Mouse (Mus musculus) kidney, adult 11 months (tissue): ENCODE data around the gene Msantd1.

Experiments used
- DNase-seq: peaks from one replicate; pipeline ENCODE4 v3.0.0; 2022

The Msantd1 gene

DNA sequence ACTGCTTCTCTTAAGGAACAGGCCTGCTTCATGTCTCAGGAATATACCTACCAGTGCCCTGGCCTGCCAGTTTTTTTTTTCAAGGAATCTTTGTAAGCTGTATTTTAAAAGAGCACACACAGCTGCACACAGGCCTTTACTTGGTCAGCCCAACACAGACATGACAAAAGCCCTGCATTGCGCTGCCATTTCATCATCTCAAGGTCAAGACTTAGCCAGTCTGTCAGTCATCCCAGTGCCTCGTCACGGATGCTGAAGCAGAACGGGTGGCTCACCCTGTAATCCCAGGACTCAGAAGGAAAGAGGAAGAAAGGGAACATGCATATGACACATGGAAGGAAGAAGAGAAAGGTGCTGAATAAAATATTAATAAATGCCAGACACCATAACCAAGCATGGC lies 19.8 kb downstream of the Msantd1 start:
- no peak for DNase-seq

DNA sequence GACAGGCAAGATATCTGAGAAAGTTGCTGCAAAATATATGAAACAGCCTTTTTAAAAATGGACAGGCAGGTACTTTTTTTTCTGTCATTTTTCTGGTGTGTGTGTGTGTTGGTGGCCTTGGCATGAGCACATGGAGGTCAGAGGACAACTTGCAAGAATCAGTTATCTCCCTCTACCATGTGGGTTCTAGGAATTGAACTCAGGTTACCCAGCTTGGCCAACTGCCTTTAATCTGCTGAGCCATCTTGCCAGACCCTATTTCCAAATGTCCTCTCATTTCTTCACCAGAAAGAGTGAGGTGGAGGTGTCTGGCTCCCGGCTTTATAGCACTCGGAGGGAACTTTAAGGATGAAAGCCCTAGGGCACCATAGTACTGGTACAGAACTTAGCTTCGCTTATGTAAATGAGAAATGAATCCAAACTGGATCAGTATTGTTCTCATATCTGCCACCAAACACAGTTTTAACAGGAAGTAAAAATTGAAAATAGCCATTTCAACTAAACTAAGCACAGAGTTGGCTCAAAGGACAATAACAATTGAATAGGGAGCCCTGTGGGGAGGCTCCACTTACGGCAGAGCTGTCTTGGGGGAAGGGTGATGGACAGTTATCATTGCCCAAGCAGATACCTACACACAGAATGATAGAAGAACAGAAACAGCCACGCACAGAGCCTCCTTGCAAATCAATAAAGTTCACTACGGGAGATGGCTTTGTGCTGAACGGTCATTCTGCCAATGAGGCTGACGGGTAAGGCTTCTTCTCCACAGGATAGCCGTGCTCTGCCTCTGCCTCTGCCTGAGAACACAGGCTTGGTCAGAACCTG lies 22.6 kb downstream of the Msantd1 start:
- DNase-seq: no peak

DNA sequence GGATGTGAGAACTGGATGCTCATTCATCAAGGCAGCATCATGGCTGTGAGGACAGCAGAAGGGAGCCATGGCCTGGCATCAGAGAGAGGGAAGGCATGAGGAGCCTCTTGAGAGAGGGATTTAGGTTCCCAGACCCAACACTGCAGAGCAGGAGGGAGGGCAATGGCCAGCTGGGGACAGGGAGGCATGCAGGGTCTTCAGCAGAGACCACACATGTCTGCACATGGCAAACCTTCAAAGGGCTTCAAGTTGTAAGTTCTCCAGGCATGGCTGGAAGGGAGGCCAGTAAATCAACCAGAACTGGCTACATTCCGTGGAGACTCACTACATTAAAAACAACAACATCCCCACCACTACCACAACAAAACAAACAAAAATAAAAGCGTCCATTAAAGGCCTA lies 23.3 kb downstream of the Msantd1 start:
- no peak for DNase-seq

DNA sequence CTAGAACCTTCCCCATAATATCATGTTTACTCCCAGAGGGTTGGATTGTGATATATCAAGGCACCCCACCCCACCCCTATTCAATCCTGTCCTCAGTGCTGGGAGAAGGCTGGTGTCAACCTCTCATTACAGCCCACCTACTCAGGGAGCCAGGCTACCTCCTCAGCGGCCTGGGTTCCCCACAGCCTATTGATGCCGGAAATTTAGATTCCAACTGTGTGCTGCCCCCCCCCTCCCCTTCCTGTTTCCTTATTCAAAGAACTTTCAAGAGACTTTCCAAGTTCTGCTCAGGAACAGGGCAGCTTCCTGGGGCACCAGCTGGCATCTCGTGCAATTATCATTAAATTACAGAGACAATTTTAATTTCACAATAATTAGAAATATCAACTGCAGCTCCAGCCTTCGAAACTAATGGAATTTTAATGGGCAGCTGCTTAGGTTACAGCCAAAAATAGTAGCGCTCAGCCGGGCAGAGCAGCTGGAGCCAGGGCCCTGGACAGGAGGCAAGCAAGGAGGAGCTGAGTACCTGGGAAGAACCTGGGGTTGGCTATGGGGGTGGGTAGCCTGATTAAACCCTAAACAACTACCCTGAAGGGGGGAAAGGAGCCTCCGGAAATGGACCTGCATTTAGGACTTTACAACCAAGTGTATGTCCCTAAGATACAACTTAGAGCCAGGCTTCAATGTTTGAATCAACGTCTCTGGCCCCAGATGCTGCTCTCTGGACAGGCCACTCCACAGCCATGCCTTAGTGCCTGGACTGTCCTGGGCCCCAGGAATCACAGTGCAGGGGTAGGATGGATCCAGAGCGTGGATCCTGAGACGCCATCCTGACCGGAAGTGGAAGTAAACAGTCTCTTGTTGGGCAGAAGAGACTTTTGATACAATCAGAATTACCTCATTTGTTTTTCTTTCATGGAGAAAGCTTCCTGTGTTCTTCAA lies 24.0 kb downstream of the Msantd1 start:
- no peak for DNase-seq

DNA sequence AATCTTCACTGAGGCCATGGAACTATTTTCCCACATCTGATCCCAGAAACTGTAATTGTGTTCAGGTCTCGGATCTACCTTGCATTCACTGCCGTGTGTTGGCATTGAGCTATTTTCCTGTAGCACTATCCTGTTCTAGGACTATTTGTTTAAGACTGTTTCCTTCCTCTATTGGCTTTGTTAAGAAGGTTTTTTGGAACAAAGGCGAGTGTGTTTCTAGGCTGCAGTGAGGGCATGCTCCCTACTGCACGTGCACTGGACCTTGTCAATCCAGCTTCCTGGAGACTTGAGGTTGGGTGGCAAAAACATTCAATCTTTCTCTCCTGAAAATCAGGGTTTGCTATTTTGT lies 24.6 kb downstream of the Msantd1 start:
- DNase-seq: no peak

DNA sequence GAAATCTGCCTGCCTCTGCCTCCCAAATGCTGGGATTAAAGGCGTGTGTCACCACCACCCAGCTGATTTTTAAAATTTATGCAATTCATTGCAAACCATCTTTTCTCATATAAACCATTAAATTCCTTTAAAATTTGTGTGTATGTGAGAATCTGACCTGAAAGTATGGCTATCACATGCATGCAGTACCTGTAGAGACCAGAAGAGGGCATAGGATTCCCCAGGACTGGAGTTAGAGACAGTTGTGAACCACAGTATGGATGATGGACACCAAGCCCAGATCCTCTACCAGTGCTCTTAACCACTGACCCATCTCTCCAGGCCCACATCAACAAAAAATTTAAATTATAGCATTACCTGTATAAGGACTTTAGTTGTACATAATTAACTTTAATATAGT lies 25.6 kb downstream of the Msantd1 start:
- DNase-seq: no peak

GRCm38 (mm10) chr5:34941710-34942470 lies 34.1 kb downstream of the Msantd1 start:
- DNase-seq: no peak

DNA sequence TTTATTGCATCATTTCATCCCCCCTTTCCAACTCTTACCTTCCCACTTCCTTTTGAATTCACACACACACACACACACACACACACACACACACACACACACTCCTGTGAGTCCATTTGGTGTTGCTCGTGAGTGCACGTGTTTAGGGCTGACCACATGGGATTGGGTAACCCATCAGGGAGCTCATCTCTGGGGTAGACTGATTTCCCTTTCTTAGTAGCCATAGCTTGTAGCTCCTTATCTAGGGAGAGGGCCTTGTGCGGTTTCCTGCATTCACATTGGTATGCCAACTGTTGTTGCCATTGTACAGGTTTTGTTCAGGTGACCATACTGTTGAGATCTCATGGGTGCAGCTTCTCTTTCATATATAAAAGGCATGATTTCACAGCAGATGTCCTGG lies 35.6 kb downstream of the Msantd1 start:
- no peak for DNase-seq

DNA sequence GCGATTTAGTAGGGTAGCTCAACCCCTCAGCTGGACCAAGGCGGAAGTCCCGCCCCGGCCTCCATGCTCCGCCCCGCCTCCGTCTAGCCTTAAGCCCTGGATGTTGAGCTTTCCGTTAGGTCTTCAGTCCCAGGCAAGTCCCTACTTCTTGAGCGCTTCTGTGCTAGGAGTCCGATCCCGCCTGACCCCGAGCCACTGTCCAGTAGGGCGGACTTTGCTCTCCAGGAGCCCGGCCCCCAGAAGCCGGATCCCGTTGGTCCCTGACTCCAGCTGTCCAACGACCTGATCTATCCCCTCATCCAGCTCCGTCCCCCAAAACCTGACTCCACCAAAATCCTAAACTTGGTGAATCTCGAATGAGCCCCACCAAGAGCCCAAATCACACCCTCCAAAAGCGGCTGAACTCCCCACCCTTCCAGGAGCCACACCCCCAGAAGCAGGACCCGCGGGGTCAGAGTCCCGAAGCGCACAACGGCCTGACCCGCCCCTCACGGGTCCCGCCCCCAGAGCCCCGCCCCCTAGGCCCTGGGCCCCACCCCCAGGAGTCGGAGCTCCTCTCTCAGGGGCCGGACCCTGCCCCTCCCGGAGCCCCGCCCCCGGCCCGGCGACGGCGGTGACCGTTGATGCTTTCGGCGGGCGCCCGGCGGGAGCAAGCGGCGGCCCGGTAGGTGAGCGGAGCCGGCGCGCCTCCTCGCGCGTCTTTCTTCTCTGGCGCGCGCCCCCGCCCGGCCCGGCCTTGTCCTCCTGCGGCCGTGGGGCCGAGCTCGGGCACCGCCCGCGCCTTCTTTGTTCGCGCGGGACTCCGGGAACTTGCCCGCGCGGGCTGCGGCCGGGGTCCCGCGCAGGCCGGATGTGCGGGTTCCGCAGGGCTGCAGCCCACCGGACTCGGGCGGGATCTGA lies 41.3 kb downstream of the Msantd1 start, which contains the start of gene Rgs12:
TSS of gene Rgs12 (plus strand) at position 585 of the 900 bp plus-strand sequence.
- DNase-seq: peak; percentile 84

- DNase-seq: peak; percentile 9
Observed at GRCm38 (mm10) chr5:34949769-34950211, 42.0 kb downstream of the Msantd1 start.

GRCm38 (mm10) chr5:34950486-34951160 lies 42.8 kb downstream of the Msantd1 start:
- DNase-seq: no peak

DNA sequence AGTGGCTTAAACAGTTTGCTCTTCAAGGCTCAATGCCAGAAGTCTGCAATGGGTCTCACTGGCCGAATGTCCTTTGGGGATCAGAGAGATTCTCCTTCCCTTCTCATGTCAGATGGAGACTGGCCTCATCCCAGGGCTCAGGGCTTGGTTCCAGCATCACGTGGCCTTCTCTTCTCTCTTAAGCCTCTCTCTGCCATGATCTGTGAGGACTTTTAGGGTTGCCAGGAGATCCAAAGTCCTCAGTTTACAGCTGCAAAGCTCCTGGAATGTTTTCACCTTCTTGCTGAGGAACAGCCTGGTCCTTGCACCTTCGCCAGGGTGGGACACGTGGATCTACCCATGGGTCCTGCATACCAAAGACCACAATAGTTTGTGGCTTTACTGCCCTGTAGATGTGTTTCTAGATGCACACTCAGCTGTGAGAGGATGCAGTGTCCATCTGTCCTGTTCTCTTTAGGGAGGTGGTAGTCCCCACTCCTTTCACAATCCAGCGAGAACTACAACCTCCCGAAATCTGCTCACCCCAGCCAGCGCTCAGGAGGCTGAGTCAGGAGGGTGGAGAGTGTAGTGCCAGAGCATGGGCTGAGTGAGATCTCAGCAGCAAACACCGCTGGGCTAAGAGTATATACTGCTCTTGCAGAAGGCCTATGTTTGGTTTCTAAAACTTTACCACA lies 43.5 kb downstream of the Msantd1 start:
- peak; percentile 52 for DNase-seq

DNA sequence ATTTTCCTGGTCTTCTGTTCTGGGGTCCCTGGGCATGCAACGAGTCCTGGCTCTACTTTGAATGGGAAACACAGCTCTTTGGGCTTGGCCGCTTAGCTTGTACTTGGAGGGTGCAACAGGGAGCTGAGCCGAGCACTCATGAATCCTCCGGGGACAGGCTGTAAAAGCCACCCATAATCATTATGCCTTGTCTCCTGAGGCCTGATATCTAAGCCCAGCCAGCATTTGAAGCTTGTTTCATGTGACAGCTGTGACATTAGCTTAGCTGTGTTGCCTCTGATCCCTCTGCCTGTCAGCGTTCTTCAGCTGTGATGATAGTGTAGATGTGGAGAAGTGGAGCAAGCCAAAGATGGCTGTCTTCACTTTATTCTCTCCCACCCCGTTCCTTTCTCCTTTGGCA lies 46.7 kb downstream of the Msantd1 start:
- no peak for DNase-seq

GRCm38 (mm10) chr5:34955630-34956029 lies 47.8 kb downstream of the Msantd1 start:
- no peak for DNase-seq

DNA sequence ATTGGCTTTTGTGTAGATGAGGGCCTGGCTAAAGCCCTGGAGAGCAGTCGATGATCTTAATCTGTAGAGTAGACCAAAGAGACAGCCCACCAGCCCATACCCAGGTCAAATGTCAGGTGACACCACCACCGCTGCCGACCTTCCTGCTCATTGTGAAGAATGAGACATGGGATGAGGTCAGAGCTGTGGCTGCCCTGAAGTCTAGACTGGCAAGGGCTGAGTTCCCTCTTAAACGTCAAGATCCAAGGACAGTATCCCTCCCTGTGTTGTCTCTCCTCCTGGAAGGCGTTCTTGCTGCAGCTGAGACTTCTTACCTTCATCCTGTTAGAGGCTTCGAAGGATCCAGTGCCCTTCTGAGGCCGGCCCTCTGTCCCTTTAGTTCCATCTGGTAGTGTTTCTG lies 48.3 kb downstream of the Msantd1 start:
- no peak for DNase-seq

DNA sequence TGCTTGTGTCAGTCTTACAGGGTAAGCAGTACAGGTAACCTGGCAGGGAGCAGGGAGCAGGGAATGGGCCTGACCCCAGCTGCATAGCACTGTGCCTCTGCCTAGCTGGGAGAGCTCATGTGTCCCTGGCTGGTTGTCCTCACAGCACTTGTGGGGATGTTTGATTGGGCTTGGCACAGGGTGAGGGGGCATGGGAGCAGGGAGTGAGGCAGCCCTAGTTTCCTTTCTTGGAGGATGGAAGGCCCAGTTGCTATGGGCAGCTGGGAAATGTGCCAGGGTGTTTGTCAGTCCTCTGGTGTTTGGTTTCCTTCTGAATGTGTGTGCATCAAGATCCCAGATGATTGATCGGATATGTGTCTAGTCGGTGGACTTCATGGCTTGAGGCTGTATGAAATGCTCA lies 49.2 kb downstream of the Msantd1 start:
- no peak for DNase-seq

- DNase-seq: no peak
Observed at GRCm38 (mm10) chr5:34960021-34960420, 52.2 kb downstream of the Msantd1 start.

DNA sequence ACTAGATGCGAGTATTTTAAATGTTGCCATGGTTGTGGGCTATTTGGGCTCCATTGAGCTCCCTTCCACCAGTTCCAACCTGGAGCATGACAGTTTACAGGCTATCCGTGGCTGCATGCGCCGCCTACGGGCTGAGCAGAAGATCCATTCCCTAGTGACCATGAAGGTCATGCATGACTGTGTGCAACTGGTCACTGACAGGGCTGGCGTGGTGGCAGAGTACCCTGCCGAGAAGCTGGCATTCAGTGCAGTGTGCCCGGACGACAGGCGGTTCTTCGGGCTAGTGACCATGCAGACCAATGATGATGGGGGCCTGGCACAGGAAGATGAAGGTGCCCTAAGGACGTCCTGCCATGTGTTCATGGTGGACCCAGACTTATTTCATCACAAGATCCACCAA lies 57.7 kb downstream of the Msantd1 start:
- no peak for DNase-seq

- peak; percentile 21 for DNase-seq
Observed at GRCm38 (mm10) chr5:34968386-34968785, 60.6 kb downstream of the Msantd1 start.

- no peak for DNase-seq
Observed at GRCm38 (mm10) chr5:34972471-34972870, 64.7 kb downstream of the Msantd1 start.
